ENCODE assay signal across 21 mouse cellular contexts in genomic region chr16:10524866-10525609, GRCm38 (mm10). TPM values are rescaled to one million over a fixed set of nuclear protein-coding genes. Genes with fewer than 3 reads are reported as not detected.
DNase-seq lines count a peak whose midpoint lies in the region; ATAC-seq and TF ChIP-seq lines count a peak whose summit lies in the region.
"Had no signal": no experiment of that assay in that cellular context is flagged by ENCODE, and none has a peak within 500 bp of the region (broad histone marks: within the 10 kb centered on the region; RNA-seq: fewer than 3 reads in every experiment).

No protein-coding gene starts in this region.

- no peaks in the 10 kb centered on the region for H3K9me3 ChIP-seq in liver, postnatal 0 days (ENCODE audit: low read length)
- H3K9me3 ChIP-seq in forebrain, embryonic 16.5 days (ENCODE audit: control insufficient read depth, low read length), result no peaks in the 10 kb centered on the region
- H3K9me3 ChIP-seq: embryonic facial prominence, embryonic 15.5 days; forebrain, embryonic 12.5 days; heart, embryonic 15.5 days; hindbrain, embryonic 12.5 days; intestine, embryonic 15.5 days; kidney, embryonic 15.5 days; midbrain, embryonic 12.5 days had no signal

- H3K36me3 ChIP-seq in liver, postnatal 0 days (replicated peaks; ENCODE audit: insufficient read depth, low read length), result peaks cover 3% of the 10 kb centered on the region; the same call in 1 of the 2 replicates
- H3K36me3 ChIP-seq in forebrain, embryonic 16.5 days (ENCODE audit: control insufficient read depth, insufficient read depth), result no peaks in the 10 kb centered on the region
- H3K36me3 ChIP-seq: intestine, embryonic 15.5 days had no signal

- H3K9ac ChIP-seq in liver, postnatal 0 days (replicated peaks), result no peak overlapping the region
- H3K9ac ChIP-seq in forebrain, embryonic 16.5 days (replicated peaks; ENCODE audit: low read depth, low read length), result no peak overlapping the region
- H3K9ac ChIP-seq: embryonic facial prominence, embryonic 15.5 days; forebrain, embryonic 12.5 days; heart, embryonic 15.5 days; hindbrain, embryonic 12.5 days; intestine, embryonic 15.5 days; kidney, embryonic 15.5 days; liver, embryonic 14.5 days; midbrain, embryonic 12.5 days had no signal

- no peaks in the 10 kb centered on the region for H3K27me3 ChIP-seq in liver, postnatal 0 days (ENCODE audit: insufficient read depth, low read length)
- H3K27me3 ChIP-seq in forebrain, embryonic 16.5 days (replicated peaks; ENCODE audit: control insufficient read depth, insufficient read depth, low read length), result no peaks in the 10 kb centered on the region
- H3K27me3 ChIP-seq: embryonic facial prominence, embryonic 15.5 days; forebrain, embryonic 12.5 days; heart, embryonic 15.5 days; hindbrain, embryonic 12.5 days; intestine, embryonic 15.5 days; kidney, embryonic 15.5 days; midbrain, embryonic 12.5 days had no signal

- no peak overlapping the region for H3K4me3 ChIP-seq in liver, postnatal 0 days (ENCODE audit: low read depth, low read length)
- no peak overlapping the region for H3K4me3 ChIP-seq in forebrain, embryonic 16.5 days (replicated peaks; ENCODE audit: low read length)
- H3K4me3 ChIP-seq: embryonic facial prominence, embryonic 15.5 days; forebrain, embryonic 12.5 days; heart, embryonic 15.5 days; hindbrain, embryonic 12.5 days; intestine, embryonic 15.5 days; kidney, embryonic 15.5 days; midbrain, embryonic 12.5 days had no signal

- H3K4me2 ChIP-seq in liver, postnatal 0 days (ENCODE audit: low read depth, low read length), result no peak overlapping the region
- H3K4me2 ChIP-seq in forebrain, embryonic 16.5 days (ENCODE audit: low read length), result no peak overlapping the region
- H3K4me2 ChIP-seq: embryonic facial prominence, embryonic 15.5 days; forebrain, embryonic 12.5 days; heart, embryonic 15.5 days; hindbrain, embryonic 12.5 days; intestine, embryonic 15.5 days; kidney, embryonic 15.5 days; midbrain, embryonic 12.5 days had no signal

- intact Hi-C loops in gastrocnemius, postnatal 36 days (cut with DNase I), result loop anchor here (5.0 kb wide), 1 partner anchor 243 kb away; no protein-coding TSS in a partner anchor

- ATAC-seq in liver, postnatal 0 days, result peak; percentile 75
- ATAC-seq in megakaryocyte, adult 5-6 weeks (ENCODE audit: poor library complexity, severe bottlenecking), result 0 out of 2 replicates have a peak, but pooled peaks have one; percentile 36
- no peak for ATAC-seq in forebrain, embryonic 16.5 days
- ATAC-seq: intestine, embryonic 15.5 days; lung, postnatal 0 days had no signal

- H3K4me1 ChIP-seq in liver, postnatal 0 days (ENCODE audit: insufficient read depth), result peaks cover 5% of the 10 kb centered on the region
- 0 out of 2 replicates have a peak, but pooled peaks cover 6% of the 10 kb centered on the region for H3K4me1 ChIP-seq in forebrain, embryonic 16.5 days (replicated peaks; ENCODE audit: control insufficient read depth, insufficient read depth, low read length)
- H3K4me1 ChIP-seq: forebrain, embryonic 12.5 days; hindbrain, embryonic 12.5 days; intestine, embryonic 15.5 days; midbrain, embryonic 12.5 days had no signal

- DNase-seq in liver, postnatal 0 days, result no peak
- no peak for DNase-seq in liver
- peak; percentile 52 for DNase-seq in CD4-positive, CD25-positive, alpha-beta regulatory T cell, adult 2 months (ENCODE audit: low read depth, low spot score)
- DNase-seq in brain, adult 2 months (ENCODE audit: low read depth, low spot score), result peak; percentile 37
- DNase-seq in kidney, adult 9 months, result no peak
- no peak for DNase-seq in gastrocnemius, postnatal 36 days
- DNase-seq: adrenal gland, postnatal 10 days; cerebellum, adult 8-10 months; embryo, embryonic 11 days had no signal

- no peak for TF ChIP-seq EP300 in liver, postnatal 0 days (IDR thresholded peaks at IDR 0.05; ENCODE audit: low read depth)

- TF ChIP-seq CTCF in liver, postnatal 0 days (IDR thresholded peaks at IDR 0.05; ENCODE audit: low read depth), result no peak

- WGBS in liver, postnatal 0 days (ENCODE audit: insufficient replicate concordance), result 23% methylated on average over 4 of the region's 4 CpGs
- 80% methylated on average over 4 of the region's 4 CpGs for WGBS in forebrain, embryonic 16.5 days

- H3K27ac ChIP-seq in liver, postnatal 0 days (ENCODE audit: low read depth), result no peak overlapping the region
- no peak overlapping the region for H3K27ac ChIP-seq in forebrain, embryonic 16.5 days (ENCODE audit: low read length)
- H3K27ac ChIP-seq: embryonic facial prominence, embryonic 15.5 days; forebrain, embryonic 12.5 days; heart, embryonic 15.5 days; hindbrain, embryonic 12.5 days; intestine, embryonic 15.5 days; kidney, embryonic 15.5 days; liver, embryonic 14.5 days; midbrain, embryonic 12.5 days had no signal

RNA-seq across cellular contexts. Expression of gene Dexi, which starts 17.8 kb away (rescaled TPM):
- 2.8 and 4.4 TPM in 2 replicates for polyA plus RNA-seq in liver, postnatal 0 days (2015; fragmentation: Nextera tagmentation; extraction: Ambion mirVana)
- 5.9 and 6.0 TPM in 2 replicates for total RNA-seq in megakaryocyte, adult 5-6 weeks (2015)
- 4.3 and 7.0 TPM in 2 replicates for total RNA-seq in megakaryocyte, adult 5-6 weeks (2017)
- 14.8 and 14.9 TPM in 2 replicates for polyA plus RNA-seq in forebrain, embryonic 16.5 days (2015; fragmentation: Nextera tagmentation; extraction: Ambion mirVana)
- 10 to 100 TPM; 39.3 to 47.4 TPM for total RNA-seq in gastrocnemius, postnatal 36 days (2021)

RNA-seq across cellular contexts. Expression of gene Clec16a, which starts 20.1 kb away (rescaled TPM):
- 9.5 and 11.3 TPM in 2 replicates for polyA plus RNA-seq in liver, postnatal 0 days (2015; fragmentation: Nextera tagmentation; extraction: Ambion mirVana)
- 26.8 and 28.8 TPM in 2 replicates for total RNA-seq in megakaryocyte, adult 5-6 weeks (2015)
- 19.4 and 20.7 TPM in 2 replicates for total RNA-seq in megakaryocyte, adult 5-6 weeks (2017)
- polyA plus RNA-seq in forebrain, embryonic 16.5 days (2015; fragmentation: Nextera tagmentation; extraction: Ambion mirVana), result 69.0 and 72.8 TPM in 2 replicates
- 10 to 100 TPM; 59.3 to 70.8 TPM for total RNA-seq in gastrocnemius, postnatal 36 days (2021)

RNA-seq across cellular contexts. Expression of gene Ciita, which starts 45.2 kb away (rescaled TPM):
- 0.21 and 0.31 TPM in 2 replicates for polyA plus RNA-seq in liver, postnatal 0 days (2015; fragmentation: Nextera tagmentation; extraction: Ambion mirVana)
- total RNA-seq in megakaryocyte, adult 5-6 weeks (2015), result 2.5 and 3.3 TPM in 2 replicates
- total RNA-seq in megakaryocyte, adult 5-6 weeks (2017), result 3.2 and 3.7 TPM in 2 replicates
- polyA plus RNA-seq in forebrain, embryonic 16.5 days (2015; fragmentation: Nextera tagmentation; extraction: Ambion mirVana), result 0.41 and 0.49 TPM in 2 replicates
- under 1 TPM; 0.22 to 0.61 TPM for total RNA-seq in gastrocnemius, postnatal 36 days (2021)
- total RNA-seq: layer of hippocampus, postnatal 25 days had no signal

Comparison
In these comparisons a context has a peak if more than half of its experiments do, and no peak if none do; other contexts are left out.
1. DNase-seq: peak in CD4-positive, CD25-positive, alpha-beta regulatory T cell, adult 2 months (single experiment) and brain, adult 2 months (single experiment); none in liver, postnatal 0 days (single experiment), liver (single experiment), kidney, adult 9 months (single experiment) and gastrocnemius, postnatal 36 days (0 of 2).
2. RNA of gene Dexi, which starts 17.8 kb away (total RNA-seq): 39.3 to 47.4 TPM in gastrocnemius, postnatal 36 days; 4.3 to 7.0 TPM in megakaryocyte, adult 5-6 weeks; every median in the first group is over 4 times any median in the second.